Mouse (Mus musculus) CH12F3 (cell line): ENCODE results near the gene Plch2.
"Not testable (repeated sequence)": the region's sequence is repeated elsewhere in the genome, so short reads cannot be mapped to it uniquely, and the experiment has no call there.

Experiments used
- in situ Hi-C: fragments of 300-500 bp; cut with MboI; formaldehyde crosslinking; loops from 2 replicates; pipeline ENCODE4 v1.14.3; 2020; ENCODE audit warnings: low sequenced_read_pairs

Plch2 gene

GRCm38 (mm10) chr4:155056724-155057123, at the start of gene Plch2:
Plch2 (minus strand) TSS chr4:155056784.
- in situ Hi-C loops = loop anchor here (25.0 kb wide), 2 partner anchors 94 to 894 kb away; partner anchors contain the start of genes Hes5, Megf6, Pank4 and Tprgl

- in situ Hi-C loops = no loop called here
Measured at GRCm38 (mm10) chr4:155098572-155098971, 42.0 kb upstream of the Plch2 start.

- in situ Hi-C loops = no loop called here
Measured at GRCm38 (mm10) chr4:155097452-155097851, 40.9 kb upstream of the Plch2 start.

- in situ Hi-C loops = no loop called here
Measured at GRCm38 (mm10) chr4:155095967-155096366, 39.4 kb upstream of the Plch2 start.

- in situ Hi-C loops = no loop called here
Measured at GRCm38 (mm10) chr4:155095238-155095900, 38.8 kb upstream of the Plch2 start.

- in situ Hi-C loops = loop anchor here (5.0 kb wide), 1 partner anchor 153 kb away; the partner anchor contains the start of gene Faap20
Measured at GRCm38 (mm10) chr4:155094565-155094964, 38.0 kb upstream of the Plch2 start.

- in situ Hi-C loops = loop anchor here (5.0 kb wide), 1 partner anchor 154 kb away; the partner anchor contains the start of gene Faap20
Measured at GRCm38 (mm10) chr4:155093431-155094149, 37.0 kb upstream of the Plch2 start.

GRCm38 (mm10) chr4:155092718-155093430, 36.3 kb upstream of the Plch2 start:
- in situ Hi-C loops = loop anchor here (5.0 kb wide), 1 partner anchor 154 kb away; the partner anchor contains the start of gene Faap20

- in situ Hi-C loops = loop anchor here (5.0 kb wide), 1 partner anchor 156 kb away; the partner anchor contains the start of gene Faap20
Measured at GRCm38 (mm10) chr4:155090688-155091449, 34.3 kb upstream of the Plch2 start.

- in situ Hi-C loops = loop anchor here (5.0 kb wide), 1 partner anchor 157 kb away; the partner anchor contains the start of gene Faap20
Measured at GRCm38 (mm10) chr4:155090147-155090546, 33.6 kb upstream of the Plch2 start.

GRCm38 (mm10) chr4:155089241-155089640, 32.7 kb upstream of the Plch2 start:
- in situ Hi-C loops = no loop called here

- in situ Hi-C loops = no loop called here
Measured at GRCm38 (mm10) chr4:155086108-155087024, 29.8 kb upstream of the Plch2 start, which contains the start of the genes Rer1 and Morn1. Rer1 (minus strand) TSS chr4:155086382. Morn1 (plus strand) TSS chr4:155086577.

GRCm38 (mm10) chr4:155085206-155086107, 28.9 kb upstream of the Plch2 start:
- in situ Hi-C loops = no loop called here

- in situ Hi-C loops = no loop called here
Measured at GRCm38 (mm10) chr4:155084351-155084750, 27.8 kb upstream of the Plch2 start.

GRCm38 (mm10) chr4:155083553-155083952, 27.0 kb upstream of the Plch2 start:
- in situ Hi-C loops = no loop called here

GRCm38 (mm10) chr4:155079666-155080065, 23.1 kb upstream of the Plch2 start:
- in situ Hi-C loops = no loop called here

- in situ Hi-C loops = not testable (repeated sequence)
Measured at GRCm38 (mm10) chr4:155078808-155079207, 22.2 kb upstream of the Plch2 start.

GRCm38 (mm10) chr4:155076677-155077076, 20.1 kb upstream of the Plch2 start:
- in situ Hi-C loops = no loop called here
